Mouse (Mus musculus): Measurements from ENCODE around the gene Stub1. TPM values are rescaled to one million over a fixed set of nuclear protein-coding genes. Genes with fewer than 3 reads are reported as not detected.

Gene Stub1
- polyA plus RNA-seq, 1 experiment: 144 TPM

DNA sequence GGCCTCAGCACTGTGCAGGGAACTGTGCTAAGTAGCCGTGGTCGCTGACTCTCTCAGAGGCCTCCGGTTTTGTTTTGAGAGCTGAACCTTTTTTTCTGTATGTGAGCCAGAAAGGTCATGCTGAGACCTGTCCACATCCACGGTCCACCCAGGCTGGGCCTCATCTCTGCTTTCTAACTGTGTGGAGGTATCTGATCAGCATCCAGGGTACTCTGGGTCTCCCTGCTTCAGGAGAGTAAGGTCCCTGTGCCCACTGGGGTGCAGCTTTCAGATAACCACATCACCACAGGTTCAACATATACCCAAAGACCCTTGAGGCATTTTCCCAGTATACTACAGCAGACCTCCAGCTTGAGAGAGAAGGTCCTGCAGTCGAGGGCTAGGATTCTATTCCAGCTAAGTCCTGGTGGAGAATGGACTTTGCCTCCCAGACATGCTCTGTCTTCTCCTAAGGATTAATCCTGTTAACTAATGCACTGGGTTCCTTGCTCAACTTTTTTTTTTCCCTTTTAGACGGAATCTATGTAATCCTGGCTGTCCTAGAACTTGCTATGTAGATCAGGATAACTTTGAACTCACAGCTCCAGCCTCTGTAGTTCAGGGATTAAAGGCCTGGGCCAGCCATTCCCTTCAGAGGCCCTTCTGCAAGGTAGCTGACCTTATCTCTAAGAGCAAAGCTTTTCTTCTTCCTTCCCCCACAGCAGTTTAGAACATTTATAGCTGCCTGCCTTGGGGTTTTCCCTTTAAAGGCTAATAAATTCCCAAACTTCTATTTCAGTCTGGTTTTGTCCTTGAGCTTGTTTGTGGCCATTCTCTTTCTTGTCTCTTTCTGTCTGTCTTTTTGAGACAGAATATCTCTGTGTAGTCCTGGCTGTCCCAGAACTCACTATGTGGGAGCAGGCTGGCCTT is 28.8 kb upstream of the Stub1 start:
- DNase-seq: peak; percentile 68
- Histone ChIP-seq H3K27me3 (replicated peaks; ENCODE audit: control insufficient read depth, insufficient read depth, low read length) (no peaks in the 10 kb centered on the region), H3K4me3 (ENCODE audit: insufficient read depth, low read depth, low read length) (peak overlapping the region; percentile 62), H3K4me1 (ENCODE audit: control insufficient read depth, insufficient read depth, low read length) (peaks cover 11% of the 10 kb centered on the region; the same call in 1 of the 2 replicates), H3K36me3 (ENCODE audit: control insufficient read depth, insufficient read depth, low read length) (no peaks in the 10 kb centered on the region), H3K27ac (ENCODE audit: insufficient read depth, low read depth, low read length) (peak overlapping the region; percentile 58)
- 7% methylated on average over 6 of the region's 6 CpGs for WGBS
- TF ChIP-seq POLR2A (IDR thresholded peaks at IDR 0.05; ENCODE audit: low read depth, low read length) (no peak), CTCF (conservative IDR thresholded peaks at IDR 0.05; ENCODE audit: insufficient read depth, insufficient read length, low read depth, low read length) (no peak)

DNA sequence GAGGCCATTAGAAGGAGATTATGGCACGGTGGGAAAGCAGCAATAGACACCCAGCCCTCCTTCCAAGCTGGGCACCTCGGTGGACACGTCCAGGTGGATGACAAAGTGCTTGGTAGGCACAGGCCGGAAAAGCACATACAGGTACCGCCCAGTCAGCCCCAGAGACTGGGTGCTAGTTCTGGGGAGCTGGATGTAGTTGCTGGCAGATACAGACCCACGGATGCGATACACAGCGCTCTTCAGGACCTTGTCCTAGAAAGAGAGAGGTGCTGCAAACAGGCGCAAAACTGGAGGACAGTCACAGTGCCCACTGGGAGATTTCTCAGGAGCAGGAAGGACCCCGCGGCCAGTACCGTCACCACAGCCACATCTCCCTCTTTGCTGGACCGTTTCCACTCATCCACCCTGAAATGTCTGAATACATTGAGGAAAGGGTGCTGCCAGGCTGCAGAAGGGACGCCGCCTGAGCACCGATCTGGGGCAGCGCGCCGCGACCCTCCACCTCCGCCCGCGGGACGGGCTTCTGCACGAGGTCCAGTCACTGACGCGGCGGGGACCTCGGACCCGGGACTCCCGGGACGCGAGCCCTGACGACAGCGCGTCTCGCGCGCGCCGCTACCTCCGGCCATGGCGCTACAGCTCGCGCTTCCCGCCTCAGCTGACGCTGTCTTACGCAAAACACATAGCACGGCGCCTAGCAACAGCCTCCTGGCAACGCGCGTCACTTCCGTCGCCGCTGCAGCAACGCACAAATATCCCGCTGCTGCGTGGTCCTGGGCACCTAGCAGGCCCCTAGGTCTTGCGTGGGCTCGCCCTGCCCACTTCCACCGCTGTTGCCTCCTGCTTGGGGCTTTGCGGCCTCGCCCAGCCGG is 27.9 kb upstream of the Stub1 start, which contains the start of gene Wdr90:
Gene Wdr90 (minus strand): TSS at position 670 of the 872 bp plus-strand sequence.
- Histone ChIP-seq H3K4me3 (ENCODE audit: insufficient read depth, low read depth, low read length) (peak within 1 kb of the TSS; percentile 62), H3K27ac (ENCODE audit: insufficient read depth, low read depth, low read length) (peak within 1 kb of the TSS; percentile 58), H3K36me3 (ENCODE audit: control insufficient read depth, insufficient read depth, low read length) (no peaks in the 10 kb centered on the region), H3K27me3 (replicated peaks; ENCODE audit: control insufficient read depth, insufficient read depth, low read length) (no peaks in the 10 kb centered on the region), H3K4me1 (ENCODE audit: control insufficient read depth, insufficient read depth, low read length) (peaks cover 11% of the 10 kb centered on the region; the same call in 1 of the 2 replicates)
- peak; percentile 28; the same call in 1 of the 2 replicates for TF ChIP-seq CTCF (conservative IDR thresholded peaks at IDR 0.05; ENCODE audit: insufficient read depth, insufficient read length, low read depth, low read length)
- no peak for TF ChIP-seq POLR2A (IDR thresholded peaks at IDR 0.05; ENCODE audit: low read depth, low read length)
- DNase-seq: peak; percentile 94
- WGBS: 3% methylated on average over 65 of the region's 65 CpGs

DNA sequence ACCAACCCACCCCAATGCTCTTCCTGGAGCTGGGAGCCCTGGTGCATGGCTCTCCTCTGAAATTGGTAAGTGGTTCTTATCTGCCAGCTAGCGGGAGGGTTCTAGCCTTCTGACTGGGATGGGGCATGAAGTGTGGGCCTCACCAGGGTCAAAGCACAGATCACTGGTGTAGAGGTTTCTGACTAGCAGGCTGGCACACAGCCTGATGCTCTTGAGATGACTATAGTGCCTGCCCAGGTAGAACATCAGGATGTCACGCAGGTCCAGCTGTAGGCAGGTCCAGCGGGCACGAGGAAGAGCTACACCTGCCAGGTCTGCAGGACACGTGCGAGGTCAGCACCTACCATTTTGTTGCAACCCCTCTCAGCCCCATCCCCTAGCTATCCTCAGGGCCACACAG is 27.0 kb upstream of the Stub1 start:
- Histone ChIP-seq H3K4me1 (ENCODE audit: control insufficient read depth, insufficient read depth, low read length) (peaks cover 11% of the 10 kb centered on the region; the same call in 1 of the 2 replicates), H3K36me3 (ENCODE audit: control insufficient read depth, insufficient read depth, low read length) (no peaks in the 10 kb centered on the region), H3K27me3 (replicated peaks; ENCODE audit: control insufficient read depth, insufficient read depth, low read length) (no peaks in the 10 kb centered on the region), H3K27ac (ENCODE audit: insufficient read depth, low read depth, low read length) (no peak overlapping the region), H3K4me3 (ENCODE audit: insufficient read depth, low read depth, low read length) (no peak overlapping the region)
- WGBS: 90% methylated on average over 6 of the region's 6 CpGs
- TF ChIP-seq POLR2A (IDR thresholded peaks at IDR 0.05; ENCODE audit: low read depth, low read length) (no peak), CTCF (conservative IDR thresholded peaks at IDR 0.05; ENCODE audit: insufficient read depth, insufficient read length, low read depth, low read length) (no peak)
- DNase-seq: no peak

- Histone ChIP-seq H3K36me3 (ENCODE audit: control insufficient read depth, insufficient read depth, low read length) (no peaks in the 10 kb centered on the region; the same call in 1 of the 2 replicates), H3K27me3 (replicated peaks; ENCODE audit: control insufficient read depth, insufficient read depth, low read length) (no peaks in the 10 kb centered on the region), H3K4me1 (ENCODE audit: control insufficient read depth, insufficient read depth, low read length) (peaks cover 11% of the 10 kb centered on the region), H3K4me3 (ENCODE audit: insufficient read depth, low read depth, low read length) (peak within 1 kb of the TSS; percentile 78), H3K27ac (ENCODE audit: insufficient read depth, low read depth, low read length) (peak within 1 kb of the TSS; percentile 77)
- TF ChIP-seq CTCF (conservative IDR thresholded peaks at IDR 0.05; ENCODE audit: insufficient read depth, insufficient read length, low read depth, low read length) (peak; percentile 49), POLR2A (IDR thresholded peaks at IDR 0.05; ENCODE audit: low read depth, low read length) (peak; percentile 64)
- peak; percentile 98 for DNase-seq
- under 1% methylated on average over 21 of the region's 21 CpGs for WGBS
These were observed 11.2 kb upstream of the Stub1 start, which contains the start of gene Rhot2 for GRCm38 (mm10) chr17:25844396-25844901. TSS of gene Rhot2 (minus strand) at chr17:25844851.

DNA sequence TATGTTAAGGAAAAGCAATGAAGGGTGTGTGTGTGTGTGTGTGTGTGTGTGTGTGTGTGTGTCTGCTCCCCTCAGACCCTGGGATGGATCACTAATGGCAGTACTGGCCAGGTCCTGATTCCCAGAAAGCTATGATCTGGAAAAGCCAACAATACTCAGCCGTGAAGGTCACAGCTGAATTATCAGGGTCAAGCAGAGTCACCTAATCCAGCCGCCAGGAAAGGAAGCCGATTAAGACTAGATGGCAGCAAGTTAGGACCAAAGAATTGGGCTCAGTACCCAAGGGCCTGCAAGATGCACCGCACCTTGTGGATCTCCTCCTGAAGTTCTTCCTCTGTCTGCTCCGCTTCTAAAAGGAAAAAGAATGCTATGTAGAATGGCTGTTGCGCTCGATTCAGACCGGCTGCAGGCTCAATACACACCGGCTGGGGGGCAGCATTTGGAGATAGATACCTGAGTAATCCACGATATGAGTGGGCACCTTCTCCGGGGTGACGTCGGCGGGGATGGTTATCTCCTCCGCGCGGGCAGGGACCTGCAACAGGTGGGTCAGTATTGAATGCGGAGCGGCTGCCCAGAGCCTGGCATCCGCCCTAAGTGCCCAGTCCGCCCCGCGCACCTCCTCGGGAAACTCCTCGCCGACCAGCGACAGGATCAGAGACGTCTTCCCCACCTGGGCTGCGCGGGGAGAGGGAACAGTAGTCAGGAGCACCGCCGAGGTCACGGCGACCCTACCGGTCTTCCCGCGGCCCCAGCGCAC is 10.6 kb upstream of the Stub1 start:
- Histone ChIP-seq H3K4me3 (ENCODE audit: insufficient read depth, low read depth, low read length) (peak overlapping the region; percentile 78), H3K4me1 (ENCODE audit: control insufficient read depth, insufficient read depth, low read length) (peaks cover 13% of the 10 kb centered on the region), H3K36me3 (ENCODE audit: control insufficient read depth, insufficient read depth, low read length) (no peaks in the 10 kb centered on the region; the same call in 1 of the 2 replicates), H3K27me3 (replicated peaks; ENCODE audit: control insufficient read depth, insufficient read depth, low read length) (no peaks in the 10 kb centered on the region), H3K27ac (ENCODE audit: insufficient read depth, low read depth, low read length) (peak overlapping the region; percentile 77)
- TF ChIP-seq POLR2A (IDR thresholded peaks at IDR 0.05; ENCODE audit: low read depth, low read length) (no peak), CTCF (conservative IDR thresholded peaks at IDR 0.05; ENCODE audit: insufficient read depth, insufficient read length, low read depth, low read length) (no peak)
- whole genome bisulfite sequencing: under 1% methylated on average over 38 of the region's 38 CpGs
- peak; percentile 52 for DNase-seq

GRCm38 (mm10) chr17:25843122-25843521 is 9.9 kb upstream of the Stub1 start:
- H3K27ac ChIP-seq (ENCODE audit: insufficient read depth, low read depth, low read length): peak overlapping the region; percentile 77; the same call in 1 of the 2 replicates
- WGBS: 72% methylated on average over 4 of the region's 4 CpGs

More at GRCm38 (mm10) chr17:25843122-25843521, 9.9 kb upstream of the Stub1 start:
- H3K36me3 ChIP-seq (ENCODE audit: control insufficient read depth, insufficient read depth, low read length): no peaks in the 10 kb centered on the region; the same call in 1 of the 2 replicates
- no peak for DNase-seq
- peak overlapping the region; percentile 78 for H3K4me3 ChIP-seq (ENCODE audit: insufficient read depth, low read depth, low read length)
- TF ChIP-seq POLR2A (IDR thresholded peaks at IDR 0.05; ENCODE audit: low read depth, low read length) (no peak), CTCF (conservative IDR thresholded peaks at IDR 0.05; ENCODE audit: insufficient read depth, insufficient read length, low read depth, low read length) (no peak)
- H3K4me1 ChIP-seq (ENCODE audit: control insufficient read depth, insufficient read depth, low read length): peaks cover 16% of the 10 kb centered on the region
- no peaks in the 10 kb centered on the region for H3K27me3 ChIP-seq (replicated peaks; ENCODE audit: control insufficient read depth, insufficient read depth, low read length)

All from kidney, adult 2 months (tissue).